In the genomic region with DNA sequence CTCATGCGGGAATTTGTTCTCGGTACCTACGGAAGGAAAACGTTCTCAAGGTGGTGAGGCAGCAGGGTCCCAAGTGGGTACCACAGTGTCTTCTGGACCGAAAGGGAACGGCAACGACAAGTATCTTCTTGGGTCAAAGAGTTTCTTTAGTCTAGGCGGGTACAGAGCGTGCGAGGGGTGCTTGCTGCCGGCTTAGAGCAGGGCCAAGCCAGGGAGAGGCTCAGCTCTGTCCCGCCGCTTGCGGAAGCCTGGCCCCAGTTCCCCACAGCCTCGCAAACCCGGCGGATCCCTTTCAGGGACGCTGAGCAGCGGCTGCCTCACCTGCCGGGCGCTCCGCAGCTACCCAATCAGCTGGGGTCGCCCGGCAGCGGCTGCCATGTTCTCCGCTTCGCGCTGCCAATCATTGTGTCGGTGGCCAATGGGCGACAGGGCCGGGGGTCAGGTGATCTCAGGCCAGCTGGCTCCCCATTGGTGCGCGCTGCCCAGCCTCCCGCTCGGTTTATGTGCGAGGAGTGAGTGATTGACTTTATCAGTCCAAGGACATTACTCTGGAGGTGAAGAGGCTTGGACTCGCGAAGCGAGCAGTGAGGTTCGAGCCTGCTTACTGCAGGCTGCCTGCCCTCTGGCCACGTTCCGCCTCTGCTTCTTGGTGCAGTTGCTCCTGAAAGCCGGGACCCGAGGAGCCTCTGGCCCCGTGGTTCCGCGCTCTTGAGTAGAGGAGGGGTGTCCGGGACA, we compare ENCODE assay signal across 8 mouse cellular contexts. TPM values are rescaled to one million over a fixed set of nuclear protein-coding genes. Genes with fewer than 3 reads are reported as not detected.
A peak's percentile ranks its signal among the peaks of the same experiment; 100 is the strongest.
DNase-seq lines count a peak whose midpoint lies in the region; ATAC-seq and TF ChIP-seq lines count a peak whose summit lies in the region.

No protein-coding gene starts in this region.

- TF ChIP-seq CTCF in olfactory bulb, adult 2 months (IDR thresholded peaks at IDR 0.05; ENCODE audit: insufficient read depth, low read depth, low read length): no peak

- no peaks in the 10 kb centered on the region for H3K36me3 ChIP-seq in embryonic facial prominence, embryonic 14.5 days (ENCODE audit: control insufficient read depth, insufficient read depth, low read length)
- no peaks in the 10 kb centered on the region for H3K36me3 ChIP-seq in limb, embryonic 13.5 days

- H3K9ac ChIP-seq in embryonic facial prominence, embryonic 14.5 days (ENCODE audit: low read depth, low read length): no peak overlapping the region
- H3K9ac ChIP-seq in limb, embryonic 13.5 days: peak overlapping the region; percentile 67

- no peaks in the 10 kb centered on the region for H3K4me1 ChIP-seq in embryonic facial prominence, embryonic 14.5 days (ENCODE audit: control insufficient read depth, insufficient read depth, low read length)
- H3K4me1 ChIP-seq in limb, embryonic 13.5 days: no peaks in the 10 kb centered on the region
- peaks cover 11% of the 10 kb centered on the region for H3K4me1 ChIP-seq in olfactory bulb, adult 2 months (ENCODE audit: control insufficient read depth, insufficient read depth, low read length)

- H3K4me3 ChIP-seq in embryonic facial prominence, embryonic 14.5 days (ENCODE audit: low read depth, low read length): peak overlapping the region; percentile 36
- H3K4me3 ChIP-seq in limb, embryonic 13.5 days: peak overlapping the region; percentile 48
- H3K4me3 ChIP-seq in olfactory bulb, adult 2 months (ENCODE audit: insufficient read depth, low read depth, low read length): peak overlapping the region; percentile 54

- H3K27ac ChIP-seq in embryonic facial prominence, embryonic 14.5 days (replicated peaks; ENCODE audit: low read depth, low read length): no peak overlapping the region
- peak overlapping the region; percentile 67; the same call in 1 of the 2 replicates for H3K27ac ChIP-seq in limb, embryonic 13.5 days
- peak overlapping the region; percentile 75 for H3K27ac ChIP-seq in olfactory bulb, adult 2 months (ENCODE audit: insufficient read depth, low read depth, low read length)

- peaks cover 82% of the 10 kb centered on the region for H3K27me3 ChIP-seq in embryonic facial prominence, embryonic 14.5 days (replicated peaks; ENCODE audit: control insufficient read depth, insufficient read depth, low read length)
- H3K27me3 ChIP-seq in limb, embryonic 13.5 days: peaks cover 73% of the 10 kb centered on the region

- 20% methylated on average over 29 of the region's 48 CpGs for WGBS in embryonic facial prominence, embryonic 14.5 days
- WGBS in limb, embryonic 13.5 days: 15% methylated on average over 47 of the region's 48 CpGs
- 17% methylated on average over 48 of the region's 48 CpGs for WGBS in olfactory bulb, adult 2 months

- peak; percentile 51 to 81 for DNase-seq in adrenal gland, adult (ENCODE audit: inconsistent age in 2 of 2, low spot score in 1 of 2)
- DNase-seq in adrenal gland, postnatal 4 days (ENCODE audit: low spot score in 2 of 2): no peak
- peak; percentile 67 for DNase-seq in adrenal gland, postnatal 14 days
- DNase-seq in embryonic facial prominence, embryonic 14.5 days (ENCODE audit: low spot score): peak; percentile 82
- peak; percentile 52 for DNase-seq in heart, postnatal 4 days
- DNase-seq in B cell, adult 2 months: no peak

- no peak for TF ChIP-seq POLR2A in olfactory bulb, adult 2 months (IDR thresholded peaks at IDR 0.05; ENCODE audit: insufficient read depth, low read depth, low read length)

- ATAC-seq in embryonic facial prominence, embryonic 14.5 days (ENCODE audit: low read depth): peak; percentile 96
- peak; percentile 92 for ATAC-seq in limb, embryonic 13.5 days (ENCODE audit: low FRiP score, low read depth)

- no peaks in the 10 kb centered on the region for H3K9me3 ChIP-seq in embryonic facial prominence, embryonic 14.5 days (ENCODE audit: control insufficient read depth, low read length)
- H3K9me3 ChIP-seq in limb, embryonic 13.5 days: no peaks in the 10 kb centered on the region

- peak overlapping the region; percentile 52 for H3K4me2 ChIP-seq in embryonic facial prominence, embryonic 14.5 days (ENCODE audit: low read depth, low read length)
- H3K4me2 ChIP-seq in limb, embryonic 13.5 days (replicated peaks): peak overlapping the region; percentile 70

RNA-seq across cellular contexts. Expression of a gene that starts 7.8 kb away (rescaled TPM):
- total RNA-seq in adrenal gland, postnatal 4 days (2021): under 1 TPM in 1 of 2 experiments, not detected in 1; 0.11 TPM
- not detected in 2 replicates for total RNA-seq in adrenal gland, postnatal 14 days (2021)
- polyA plus RNA-seq in embryonic facial prominence, embryonic 14.5 days (2014; fragmentation: Nextera tagmentation; extraction: Ambion mirVana): 3.3 and 3.5 TPM in 2 replicates
- not detected for total RNA-seq in heart, postnatal 4 days (2021)
- 8.6 and 9.1 TPM in 2 replicates for polyA plus RNA-seq in limb, embryonic 13.5 days (2015; fragmentation: Nextera tagmentation; extraction: Ambion mirVana)
- not detected in 2 replicates for polyA plus RNA-seq in olfactory bulb, adult 2 months (2012; ENCODE audit: insufficient read depth, insufficient read length, low replicate concordance, missing spikeins)

Comparison
In these comparisons a context has a peak if more than half of its experiments do, and no peak if none do; other contexts are left out.
1. DNase-seq: peak in adrenal gland, adult (2 of 2), adrenal gland, postnatal 14 days (single experiment), embryonic facial prominence, embryonic 14.5 days (single experiment) and heart, postnatal 4 days (single experiment); none in adrenal gland, postnatal 4 days (0 of 2) and B cell, adult 2 months (0 of 2).
2. Peak in every context shown above with its lines, with median percentiles within 50 percentile points of each other: H3K4me3 ChIP-seq.